Mouse (Mus musculus): ENCODE data around the gene Nxpe4.
"Not testable (repeated sequence)": the region's sequence is repeated elsewhere in the genome, so short reads cannot be mapped to it uniquely, and the experiment has no call there.

The Nxpe4 gene

GRCm38 (mm10) chr9:48240431-48240830, 78.6 kb downstream of the Nxpe4 start:
- DNase-seq (ENCODE audit: low spot score) = no peak

GRCm38 (mm10) chr9:48241791-48242190, 80.0 kb downstream of the Nxpe4 start:
- DNase-seq (ENCODE audit: low spot score) = no peak

DNA sequence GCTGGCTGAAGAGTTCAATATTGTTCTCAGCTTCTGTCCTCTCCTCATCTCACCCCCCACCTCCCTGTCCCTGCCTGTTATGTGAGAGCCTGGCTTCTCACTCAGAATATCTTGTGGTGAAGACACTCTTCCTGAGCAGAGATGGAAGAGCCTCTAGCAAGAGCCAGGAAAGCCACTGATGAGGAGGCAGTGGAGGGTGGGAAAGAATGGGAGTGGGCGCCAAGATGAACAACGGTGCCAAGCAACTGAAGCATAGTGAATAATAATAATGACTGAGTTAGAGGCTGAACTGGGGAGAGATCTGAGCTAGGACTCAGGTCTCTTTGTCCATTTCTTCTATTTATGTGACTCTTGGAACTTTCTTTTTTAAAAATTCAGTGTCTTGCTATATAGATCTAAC, 80.9 kb downstream of the Nxpe4 start:
- no peak for DNase-seq (ENCODE audit: low spot score)

GRCm38 (mm10) chr9:48244175-48244574, 82.4 kb downstream of the Nxpe4 start:
- no peak for DNase-seq (ENCODE audit: low spot score)

GRCm38 (mm10) chr9:48245525-48245924, 83.7 kb downstream of the Nxpe4 start:
- no peak for DNase-seq (ENCODE audit: low spot score)

- no peak for DNase-seq (ENCODE audit: low spot score)
Observed at GRCm38 (mm10) chr9:48247276-48247675, 85.5 kb downstream of the Nxpe4 start.

- DNase-seq (ENCODE audit: low spot score) = no peak
Observed at GRCm38 (mm10) chr9:48252236-48252635, 90.4 kb downstream of the Nxpe4 start.

DNA sequence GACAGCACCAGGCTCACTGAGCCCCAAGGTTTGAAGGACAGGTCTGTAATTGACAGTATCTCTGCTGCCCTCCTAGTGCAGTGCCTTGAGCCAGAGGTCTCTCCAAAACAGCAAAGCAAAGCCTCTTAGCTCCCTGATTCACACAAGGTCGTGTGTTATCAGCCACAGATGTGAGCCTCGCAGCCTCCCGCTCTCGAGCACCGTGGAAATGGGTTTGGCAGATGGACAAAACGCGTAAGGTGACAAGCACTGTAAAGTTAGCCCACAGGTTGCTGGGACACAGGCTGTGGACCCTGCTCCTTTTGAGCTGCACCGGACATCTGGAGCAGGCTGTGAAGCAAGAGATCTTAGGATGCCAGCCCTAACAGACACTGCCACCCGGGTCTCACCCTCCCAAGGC, 95.2 kb downstream of the Nxpe4 start:
- no peak for DNase-seq (ENCODE audit: low spot score)

GRCm38 (mm10) chr9:48257741-48258423, 96.1 kb downstream of the Nxpe4 start:
- no peak for DNase-seq (ENCODE audit: low spot score)

- no peak for DNase-seq (ENCODE audit: low spot score)
Observed at GRCm38 (mm10) chr9:48264616-48265015, 102.8 kb downstream of the Nxpe4 start.

- no peak for DNase-seq (ENCODE audit: low spot score)
Observed at GRCm38 (mm10) chr9:48265491-48265890, 103.7 kb downstream of the Nxpe4 start.

DNA sequence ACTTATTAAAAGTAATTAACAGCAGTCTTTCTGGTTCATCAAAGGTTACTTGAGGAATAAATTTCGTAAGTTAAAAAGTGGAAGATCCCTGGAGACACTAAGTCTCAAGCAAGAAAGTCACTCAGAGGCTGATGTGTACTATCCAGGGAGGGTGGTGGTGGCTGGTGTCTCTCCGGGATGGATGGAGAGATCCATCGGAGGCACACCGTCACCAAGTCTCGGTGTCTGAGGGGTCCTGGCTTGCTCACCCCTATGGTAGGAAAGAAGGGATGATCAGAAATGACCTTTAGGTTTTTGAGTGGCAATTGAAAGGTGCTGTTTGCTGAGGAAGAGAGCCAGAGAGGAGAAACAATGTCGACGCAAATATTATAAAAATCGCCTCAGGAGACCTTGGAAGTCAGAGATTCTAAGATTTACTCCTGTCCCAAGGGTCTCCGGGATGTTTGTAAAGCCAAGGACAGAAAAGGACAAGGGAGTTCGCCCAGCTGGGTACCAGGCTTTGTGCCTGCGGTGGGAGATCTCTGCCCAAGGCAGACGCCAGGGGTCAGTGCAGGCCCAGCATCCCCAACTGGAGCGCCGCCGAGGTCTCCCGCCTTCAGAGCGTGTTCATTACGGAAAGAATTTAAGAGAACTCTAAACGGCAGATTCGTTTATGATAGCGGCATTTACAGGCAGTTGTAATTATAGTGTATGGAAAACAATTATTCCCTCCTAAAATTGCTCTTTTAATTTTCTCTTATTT, 104.6 kb downstream of the Nxpe4 start:
- DNase-seq (ENCODE audit: low spot score) = peak; percentile 62

- DNase-seq (ENCODE audit: low spot score) = peak; percentile 14
Observed at GRCm38 (mm10) chr9:48267028-48267441, 105.2 kb downstream of the Nxpe4 start.

- DNase-seq (ENCODE audit: low spot score) = no peak
Observed at GRCm38 (mm10) chr9:48267960-48268359, 106.1 kb downstream of the Nxpe4 start.

DNA sequence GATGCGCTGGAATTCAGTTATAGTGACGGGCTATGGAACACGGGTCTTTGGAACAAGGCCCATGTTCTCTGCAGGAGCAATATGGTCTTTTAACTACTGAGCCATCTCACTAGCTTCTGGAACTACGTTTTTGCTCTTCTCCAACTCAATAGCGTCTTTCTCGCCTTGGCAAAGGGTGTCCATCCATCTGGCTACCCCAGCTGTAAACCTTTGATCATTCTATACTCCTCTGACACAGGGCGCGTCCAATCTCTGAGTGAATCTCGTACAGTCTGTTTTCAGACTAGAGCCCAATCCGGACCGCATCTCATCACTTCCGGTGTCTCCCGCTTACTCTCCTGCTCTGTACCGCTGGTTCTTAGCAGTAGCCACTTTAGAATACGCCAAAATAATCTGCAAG, 115.0 kb downstream of the Nxpe4 start:
- no peak for DNase-seq (ENCODE audit: low spot score)

- DNase-seq (ENCODE audit: low spot score) = no peak
Observed at GRCm38 (mm10) chr9:48284221-48284620, 122.4 kb downstream of the Nxpe4 start.

DNA sequence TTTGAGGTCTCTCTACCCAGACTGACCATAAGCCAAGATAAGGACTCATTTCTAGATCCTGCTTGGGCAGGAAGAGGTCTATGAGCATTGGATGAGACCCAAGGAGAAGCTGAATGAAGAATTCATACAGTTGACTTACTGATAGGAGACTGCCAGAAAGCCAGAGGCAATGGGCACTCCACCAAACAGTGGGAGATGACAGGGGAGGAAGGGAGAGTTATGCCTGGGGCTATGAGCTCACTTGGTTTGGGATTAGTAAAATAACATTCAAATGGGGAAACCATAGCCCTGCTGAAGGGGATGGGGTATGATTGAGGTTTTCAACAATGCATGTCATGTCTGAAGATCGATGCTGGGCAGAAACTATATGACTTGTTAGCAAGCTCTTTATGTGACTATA, 128.5 kb downstream of the Nxpe4 start:
- no peak for DNase-seq (ENCODE audit: low spot score)

GRCm38 (mm10) chr9:48294754-48295153, 132.9 kb downstream of the Nxpe4 start:
- no peak for DNase-seq (ENCODE audit: low spot score)

DNA sequence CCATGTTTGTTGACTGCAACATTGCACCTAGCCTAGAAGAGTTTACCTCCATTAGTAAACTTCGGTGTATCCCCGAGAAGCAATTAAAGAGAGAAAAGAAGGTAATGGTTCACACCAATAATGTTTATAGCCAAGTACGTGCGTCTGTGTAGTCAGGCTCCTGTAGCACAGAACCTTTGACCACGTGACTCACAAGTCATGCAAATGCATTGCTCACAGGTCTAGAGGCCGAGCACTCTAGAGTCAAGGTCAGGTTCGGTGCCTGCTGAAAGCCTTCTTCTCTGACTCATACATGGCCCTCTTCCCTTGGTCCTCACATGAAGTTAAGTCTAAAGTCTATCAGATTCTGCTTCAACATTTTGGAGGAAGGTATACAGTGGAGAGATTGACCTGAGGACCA, 137.2 kb downstream of the Nxpe4 start:
- DNase-seq (ENCODE audit: low spot score) = no peak

DNA sequence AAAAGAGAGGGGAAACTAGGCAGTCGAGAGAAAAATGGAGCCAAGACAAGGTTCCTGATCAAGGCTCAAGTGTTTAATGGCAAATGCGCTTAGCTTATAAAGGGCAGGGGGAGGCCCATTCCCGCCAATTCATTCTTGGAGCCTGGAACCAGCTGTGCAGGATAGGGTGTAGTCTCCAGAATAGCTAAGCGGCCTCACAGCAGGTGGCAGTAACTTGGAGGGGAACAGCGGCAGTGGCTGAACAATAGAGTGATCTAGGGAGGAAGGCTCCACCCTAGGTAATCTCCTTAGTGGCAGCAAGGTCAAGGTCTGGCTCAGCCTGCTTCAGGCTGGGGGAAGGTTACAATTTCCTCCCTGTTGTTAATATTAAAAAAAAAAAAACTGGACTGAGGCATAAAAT, 141.7 kb downstream of the Nxpe4 start:
- DNase-seq (ENCODE audit: low spot score) = not testable (repeated sequence)

DNA sequence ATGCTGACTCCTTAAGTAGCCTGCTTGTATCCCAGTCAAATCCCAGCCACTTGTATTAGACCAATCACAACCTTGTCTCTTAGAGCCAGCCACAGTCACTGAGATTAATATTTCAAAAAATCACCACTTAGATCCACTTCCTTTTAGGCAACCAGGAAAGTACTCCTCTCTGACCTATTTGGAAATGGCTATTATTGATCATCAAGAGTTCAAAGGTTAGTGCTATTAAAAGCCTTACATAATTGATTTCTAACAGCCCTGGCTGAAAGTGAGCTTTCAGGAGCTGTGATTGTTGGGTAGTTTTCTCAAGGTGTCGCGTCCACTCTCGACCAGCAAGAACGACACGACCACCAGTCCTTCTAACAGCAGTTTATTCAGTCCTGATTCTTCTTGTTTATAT, 149.4 kb downstream of the Nxpe4 start:
- no peak for DNase-seq (ENCODE audit: low spot score)

DNA sequence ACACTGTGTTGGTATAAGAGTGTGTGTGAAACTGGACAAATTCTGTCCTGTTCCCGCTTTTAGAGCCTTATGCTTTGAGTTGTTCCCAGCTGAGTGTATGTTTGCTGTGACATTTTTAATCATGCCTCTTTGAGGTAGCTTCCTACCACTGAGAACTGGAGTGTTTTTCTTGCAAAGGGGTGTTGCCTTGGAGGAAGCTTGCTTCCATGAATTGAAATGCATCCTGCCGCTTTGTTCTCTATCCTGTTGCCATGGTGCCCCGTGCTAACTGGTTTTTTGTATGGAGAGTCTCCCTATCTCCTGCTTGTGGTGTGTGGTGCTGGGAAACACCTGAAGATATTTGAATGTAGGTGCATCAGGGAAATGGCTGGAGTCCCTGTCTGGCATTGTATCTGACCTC, 152.4 kb downstream of the Nxpe4 start:
- no peak for DNase-seq (ENCODE audit: low spot score)

- no peak for DNase-seq (ENCODE audit: low spot score)
Observed at GRCm38 (mm10) chr9:48315825-48316224, 154.0 kb downstream of the Nxpe4 start.

DNA sequence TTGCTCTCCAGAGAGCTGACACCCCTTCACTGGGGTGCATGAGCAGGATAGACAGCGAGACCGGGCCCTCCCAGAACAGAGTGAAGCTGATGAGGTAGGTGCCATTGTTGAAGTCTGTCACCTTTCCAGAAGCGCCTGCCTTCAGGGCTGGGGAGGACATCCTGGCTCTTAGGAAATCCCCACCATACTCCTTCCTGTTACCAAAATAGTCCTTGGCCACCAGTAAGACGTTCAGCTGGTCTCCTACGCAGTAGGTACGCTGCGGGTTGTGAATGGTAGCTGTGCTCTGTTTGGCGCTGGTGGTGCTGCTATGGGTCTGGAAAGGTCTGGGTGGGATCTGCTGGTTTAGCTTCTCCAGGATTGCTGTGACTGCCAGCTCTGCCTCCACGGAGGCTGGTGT, 164.5 kb downstream of the Nxpe4 start:
- no peak for DNase-seq (ENCODE audit: low spot score)
